Mouse (Mus musculus) cerebellum, postnatal 36 days (tissue): ENCODE measurements at regions not wholly inside any gene's neighbourhood (a gene's known extent, or its start where the extent isn't known, plus 50 kb on each side); places are given as distances from the start of the nearest gene placed in this dataset.

Experiments
- DNase-seq, 2 experiments: peaks; one replicate each; pipeline ENCODE4 v3.0.0; 2021 to 2022; ENCODE audit warnings: mixed read lengths in 2 of 2

DNA sequence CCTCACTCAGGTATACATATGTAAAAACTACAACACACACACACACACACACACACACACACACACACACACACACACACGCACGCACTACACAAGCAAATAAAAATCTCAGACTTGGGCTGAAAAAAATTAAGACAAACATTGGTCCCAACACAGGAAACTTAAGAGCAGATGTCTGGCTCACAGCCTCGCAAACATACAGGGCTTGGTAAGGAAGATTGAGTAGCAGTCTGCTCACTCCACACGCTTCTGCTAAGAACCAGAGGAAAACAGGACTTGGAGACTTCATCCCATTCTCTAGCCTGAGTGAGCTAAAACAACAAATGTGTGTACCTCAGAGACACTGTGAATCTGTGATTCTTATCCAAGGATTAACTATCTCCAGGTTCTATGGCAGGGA lies 132.3 kb upstream of the Sox11 start:
- DNase-seq = no peak

DNA sequence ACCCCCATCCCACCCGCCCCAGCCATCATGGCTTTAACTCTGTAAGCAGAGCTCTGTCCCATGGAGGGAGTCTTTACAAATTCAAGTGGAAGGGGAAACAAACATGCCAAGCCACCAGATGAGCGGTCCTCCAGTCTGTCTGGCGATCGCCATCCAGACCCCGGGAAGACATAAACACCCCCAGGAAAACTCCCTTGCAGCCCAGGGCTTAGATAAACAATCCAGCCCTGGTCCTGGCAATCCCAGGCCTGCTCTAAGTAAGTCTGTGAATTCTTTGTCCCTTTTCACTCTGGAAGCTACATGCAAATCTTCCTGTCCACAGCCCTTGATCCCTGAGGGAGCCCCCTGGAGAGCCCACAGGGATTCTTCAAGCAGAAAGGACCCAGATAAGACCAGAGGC lies 129.2 kb upstream of the Sox11 start:
- no peak for DNase-seq

DNA sequence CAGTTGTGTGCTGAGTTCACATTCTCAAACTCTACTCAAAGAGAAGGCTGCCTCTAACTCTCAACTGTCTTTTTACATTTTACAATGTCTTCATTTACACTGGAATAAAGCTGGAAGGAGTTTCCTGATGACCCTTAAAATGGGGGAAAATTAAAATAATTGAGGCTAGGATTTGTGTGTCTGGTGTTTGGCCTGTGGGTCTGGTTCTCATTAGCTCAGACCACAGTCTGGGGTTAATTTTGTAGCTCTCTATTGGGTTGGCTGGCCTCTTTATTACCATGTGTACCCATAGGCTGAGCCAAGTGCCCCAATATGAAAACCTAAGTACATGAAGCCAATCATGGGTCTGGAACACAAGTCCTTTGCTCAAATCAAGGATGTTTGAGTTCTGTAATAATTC lies 128.0 kb upstream of the Sox11 start:
- no peak for DNase-seq

DNA sequence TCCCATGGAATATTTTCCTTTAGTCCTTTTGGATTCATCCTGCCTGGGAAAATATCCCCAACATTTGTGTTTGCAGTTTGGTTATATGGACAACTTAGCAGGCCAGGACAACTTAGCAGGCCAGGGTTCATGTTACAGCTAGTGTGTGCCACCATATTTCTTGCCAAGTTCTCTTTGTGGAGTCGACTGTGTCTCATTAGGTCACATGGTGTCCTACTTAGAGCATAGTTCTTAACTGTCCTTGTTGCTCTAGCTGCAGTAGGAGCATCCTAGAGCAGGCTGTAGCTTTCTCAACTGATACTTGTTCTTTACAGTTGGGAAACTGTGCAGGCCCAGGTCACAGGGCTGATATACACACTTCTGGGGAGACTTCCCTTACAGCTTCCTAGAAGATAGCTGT lies 126.4 kb upstream of the Sox11 start:
- DNase-seq = no peak

DNA sequence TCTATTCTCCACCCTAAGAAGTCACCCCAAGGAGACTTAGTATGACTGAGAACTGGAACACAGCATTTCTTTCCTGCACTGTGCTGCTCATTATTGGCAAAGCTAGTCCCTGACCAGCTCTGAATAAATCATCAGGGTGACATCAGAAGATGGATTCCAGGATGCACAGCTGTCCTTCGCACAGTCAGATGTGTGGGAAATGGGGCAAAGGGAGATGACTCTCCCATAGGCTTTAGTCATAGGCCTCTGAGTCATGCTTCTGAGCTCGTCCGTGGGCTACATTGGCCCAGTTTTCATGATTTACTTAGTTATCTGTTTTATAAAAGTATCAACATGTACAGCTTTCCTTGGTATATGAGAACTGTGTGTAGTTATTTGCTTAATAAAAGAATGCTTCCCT lies 125.8 kb upstream of the Sox11 start:
- DNase-seq = no peak

DNA sequence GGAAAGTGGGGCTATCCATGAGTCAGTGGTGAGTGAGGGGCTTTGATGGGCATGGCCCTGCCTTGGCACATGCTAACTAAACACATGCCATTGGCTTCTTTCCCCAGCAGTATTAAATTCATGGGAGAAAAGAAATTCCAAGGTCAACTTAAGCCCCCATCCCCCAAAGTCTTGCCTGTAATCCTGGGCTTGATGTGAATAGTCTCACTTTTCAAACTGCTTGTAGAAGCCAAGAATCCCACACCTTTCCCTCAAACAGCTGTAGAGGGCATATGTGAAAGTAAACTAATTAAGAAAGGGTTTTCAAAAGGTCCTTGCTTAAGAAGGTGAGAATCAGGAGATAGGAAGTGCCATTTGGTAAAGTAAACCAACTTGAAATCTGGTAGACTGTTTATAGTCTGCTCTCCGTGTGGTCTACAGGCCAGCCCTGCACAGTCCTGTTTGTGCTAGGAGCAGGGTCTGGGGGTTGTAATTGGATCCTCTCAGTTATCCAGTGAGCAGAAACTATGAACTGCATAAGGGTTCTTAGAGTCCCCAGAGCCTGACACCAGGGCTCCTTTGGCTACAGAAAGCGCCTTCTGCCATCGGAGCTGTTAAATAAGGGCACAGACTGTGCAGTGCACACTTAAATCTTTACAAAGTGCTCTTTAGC lies 123.3 kb upstream of the Sox11 start:
- DNase-seq = no peak

DNA sequence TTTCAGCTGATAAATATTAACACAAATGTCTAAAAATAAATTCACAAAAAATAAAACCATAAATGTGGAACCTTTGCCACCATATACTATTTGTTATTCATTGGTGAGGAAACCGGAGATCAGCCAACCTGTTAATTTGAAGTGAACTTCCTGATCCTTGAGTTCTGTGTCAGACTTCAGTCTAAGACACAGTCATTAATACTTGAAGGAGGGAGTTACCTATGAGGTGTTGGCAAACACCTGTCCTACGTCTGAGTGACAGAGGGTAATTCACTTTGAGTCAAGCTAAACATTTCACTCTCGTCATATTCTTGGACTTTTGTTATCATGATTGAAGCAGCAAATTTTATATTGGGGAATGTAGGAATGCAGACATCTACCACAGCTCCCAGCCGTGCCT lies 116.3 kb upstream of the Sox11 start:
- DNase-seq = no peak

DNA sequence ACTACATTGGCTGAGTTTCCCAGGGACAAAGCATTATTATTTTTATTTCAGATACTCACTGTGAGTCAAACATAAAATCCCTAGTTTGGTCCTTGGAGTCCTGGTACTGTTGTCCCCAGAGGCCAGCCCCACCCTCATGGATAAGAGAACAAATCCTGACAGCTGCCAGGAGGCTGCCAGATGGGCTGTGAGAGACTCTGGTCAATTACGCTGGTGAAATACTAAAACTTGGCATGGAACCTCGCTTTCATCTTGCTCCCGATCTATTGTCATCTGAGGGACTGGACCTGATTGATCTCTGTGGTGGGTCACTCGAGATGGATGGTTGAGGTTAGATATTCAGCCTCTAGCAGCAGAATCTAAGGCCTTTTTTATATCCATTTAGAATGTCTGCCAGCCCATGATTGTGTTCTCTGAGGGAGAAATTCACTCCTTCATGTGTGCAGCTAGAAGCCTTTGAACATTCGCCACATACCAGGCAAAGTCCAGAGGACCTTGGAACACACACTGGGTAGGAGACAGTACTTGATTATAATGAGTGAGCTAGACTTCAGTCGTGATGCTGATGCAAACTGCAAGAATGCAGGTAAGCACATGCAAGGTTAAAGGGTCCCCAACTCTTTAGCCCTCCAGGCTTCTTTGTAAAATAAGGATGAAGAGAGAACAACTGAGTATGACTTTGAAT lies 95.4 kb upstream of the Sox11 start:
- DNase-seq = no peak

DNA sequence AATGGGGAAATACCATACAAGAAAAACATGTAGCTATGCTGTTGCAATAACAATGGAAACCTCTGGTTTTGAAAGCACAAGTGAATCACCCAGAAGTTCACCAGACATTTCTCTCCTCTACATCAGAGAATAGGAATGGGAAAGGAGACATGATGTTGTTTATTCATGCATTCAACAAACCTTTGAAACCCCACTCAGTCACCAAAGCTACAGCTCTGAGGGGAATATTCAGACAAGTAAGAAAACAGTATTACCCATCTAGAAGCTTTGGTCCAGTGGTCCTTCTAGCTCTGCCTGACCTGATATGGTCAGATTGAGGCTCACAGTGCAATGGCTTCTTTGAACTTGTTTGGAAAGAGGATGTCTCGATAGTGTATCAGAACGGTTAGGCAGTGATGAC lies 89.0 kb upstream of the Sox11 start:
- DNase-seq = no peak

DNA sequence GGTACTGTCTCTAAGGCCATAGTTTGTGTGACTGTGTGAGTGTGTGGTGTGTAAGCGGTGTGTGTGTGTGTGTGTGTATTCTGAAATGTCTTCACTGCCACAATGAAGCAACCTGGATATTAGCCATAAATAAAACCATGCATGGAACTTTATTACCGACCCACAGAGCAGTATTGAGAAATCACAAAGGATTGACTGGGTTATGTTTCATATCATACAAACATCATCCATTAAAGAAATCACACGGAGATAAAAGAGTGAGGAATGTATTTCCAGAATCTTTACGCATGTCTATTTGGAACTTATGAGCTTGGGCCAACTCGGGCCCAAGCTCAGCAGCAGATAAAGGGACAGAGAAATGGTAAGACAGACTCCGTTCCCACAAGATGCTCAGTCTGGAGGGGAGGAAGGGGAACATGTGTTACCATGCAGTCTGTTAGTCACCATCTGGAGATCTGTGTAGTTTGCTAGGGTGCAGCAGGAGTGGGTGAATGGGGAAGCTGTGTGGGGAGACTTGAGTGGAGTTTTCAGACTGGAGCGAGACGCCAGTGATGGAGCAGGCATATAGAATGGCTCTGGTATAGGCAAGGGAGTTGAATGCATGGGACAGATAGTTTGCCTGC lies 75.1 kb upstream of the Sox11 start:
- DNase-seq = no peak

DNA sequence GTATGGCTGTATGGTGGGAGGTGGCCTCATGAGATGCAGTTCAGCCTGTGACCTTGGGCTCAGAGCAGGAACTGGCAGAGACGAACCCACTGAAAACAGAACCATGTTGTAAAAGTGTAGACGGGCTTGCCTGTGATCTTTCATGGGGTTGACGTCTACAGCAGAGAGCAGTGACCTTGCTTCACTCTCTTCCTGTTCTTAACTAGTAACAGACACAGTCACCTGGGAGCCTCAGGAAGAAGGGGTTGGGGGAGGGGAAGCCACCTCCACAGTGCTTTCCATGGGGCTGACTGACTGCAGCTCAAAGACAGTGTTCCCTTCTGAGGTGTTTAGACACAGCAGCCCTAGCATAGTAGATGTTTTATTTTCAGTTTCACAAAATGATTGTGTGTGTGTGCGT lies 68.2 kb upstream of the Sox11 start:
- no peak for DNase-seq

DNA sequence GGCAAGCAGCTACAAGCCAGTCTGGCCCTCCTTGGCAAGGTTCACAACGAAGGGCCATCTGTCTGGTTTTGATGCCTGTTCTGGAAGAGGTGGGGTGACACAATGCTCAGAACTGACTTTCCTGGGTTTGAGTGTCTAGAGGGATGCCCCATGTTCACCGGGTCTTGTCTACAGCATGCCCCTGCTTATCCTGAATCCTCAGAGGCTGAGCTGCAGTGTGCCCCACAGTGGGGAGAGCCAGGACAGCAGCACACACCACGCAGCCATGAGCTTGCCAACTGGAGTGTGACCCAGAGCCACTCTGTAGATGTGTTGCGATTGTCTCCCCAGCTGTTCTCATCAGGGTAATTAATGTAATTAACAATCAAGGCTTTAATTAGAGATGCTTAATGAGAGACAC lies 66.1 kb upstream of the Sox11 start:
- DNase-seq = peak in 1 of 2 experiments; percentile 4

DNA sequence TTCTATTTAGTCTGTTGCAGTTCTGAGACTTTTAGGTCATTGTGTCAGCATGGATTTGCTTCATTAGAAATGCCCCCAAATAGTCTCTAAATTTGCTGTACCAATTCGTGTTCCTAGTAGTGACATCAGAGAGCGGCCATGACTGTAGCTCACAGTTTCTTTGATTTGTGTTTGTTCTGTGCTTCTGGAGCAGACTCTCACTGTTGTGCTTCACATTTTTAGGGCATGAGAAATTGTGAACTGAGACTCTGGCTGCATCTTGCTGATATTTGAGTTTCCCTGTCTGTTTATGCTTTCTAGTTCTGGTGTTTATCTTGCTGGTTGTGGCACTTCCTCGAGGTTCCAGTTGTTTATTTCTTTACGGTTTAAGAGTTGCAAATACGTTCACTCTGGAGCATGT lies 57.0 kb upstream of the Sox11 start:
- no peak for DNase-seq
